Mouse (Mus musculus) retina, adult 2 months (tissue): ENCODE measurements around the gene Tk1.
"Not testable (repeated sequence)": the region's sequence is repeated elsewhere in the genome, so short reads cannot be mapped to it uniquely, and the experiment has no call there.

Experiments used
- DNase-seq: peaks from one replicate; pipeline ENCODE4 v3.0.0-alpha.2; 2012; ENCODE audit warnings: low read depth, low spot score

Gene Tk1

GRCm38 (mm10) chr11:117791441-117791761, 34.5 kb downstream of the Tk1 start:
- no peak for DNase-seq

GRCm38 (mm10) chr11:117790703-117791440, 35.0 kb downstream of the Tk1 start:
- DNase-seq: no peak

- DNase-seq: no peak
Measured at GRCm38 (mm10) chr11:117790286-117790685, 35.6 kb downstream of the Tk1 start.

- not testable (repeated sequence) for DNase-seq
Measured at GRCm38 (mm10) chr11:117788481-117788880, 37.4 kb downstream of the Tk1 start.

- no peak for DNase-seq
Measured at GRCm38 (mm10) chr11:117786294-117786693, 39.6 kb downstream of the Tk1 start.

GRCm38 (mm10) chr11:117783683-117784309, 42.1 kb downstream of the Tk1 start:
- DNase-seq: no peak

- no peak for DNase-seq
Measured at GRCm38 (mm10) chr11:117783089-117783488, 42.8 kb downstream of the Tk1 start.

- no peak for DNase-seq
Measured at GRCm38 (mm10) chr11:117782705-117783034, 43.2 kb downstream of the Tk1 start.

GRCm38 (mm10) chr11:117781993-117782704, 43.7 kb downstream of the Tk1 start, which contains the start of the genes Tmc8 and Tmc6:
Gene Tmc8 (plus strand): TSS chr11:117782076.
Gene Tmc6 (minus strand): TSS chr11:117782198.
- no peak for DNase-seq

GRCm38 (mm10) chr11:117781199-117781821, 44.6 kb downstream of the Tk1 start:
- no peak for DNase-seq

GRCm38 (mm10) chr11:117780582-117781111, 45.2 kb downstream of the Tk1 start:
- DNase-seq: no peak

GRCm38 (mm10) chr11:117780199-117780515, 45.7 kb downstream of the Tk1 start:
- no peak for DNase-seq

GRCm38 (mm10) chr11:117779434-117780198, 46.3 kb downstream of the Tk1 start:
- DNase-seq: no peak

- no peak for DNase-seq
Measured at GRCm38 (mm10) chr11:117778851-117779433, 47.0 kb downstream of the Tk1 start.

GRCm38 (mm10) chr11:117778031-117778430, 47.9 kb downstream of the Tk1 start:
- DNase-seq: no peak

GRCm38 (mm10) chr11:117777111-117777510, 48.8 kb downstream of the Tk1 start:
- DNase-seq: no peak

GRCm38 (mm10) chr11:117776085-117776792, 49.7 kb downstream of the Tk1 start:
- DNase-seq: no peak

GRCm38 (mm10) chr11:117775540-117775939, 50.4 kb downstream of the Tk1 start:
- no peak for DNase-seq

GRCm38 (mm10) chr11:117774925-117775324, 51.0 kb downstream of the Tk1 start:
- no peak for DNase-seq

GRCm38 (mm10) chr11:117772352-117772751, 53.5 kb downstream of the Tk1 start:
- DNase-seq: no peak
